Mouse (Mus musculus) MEL (cell line): Measurements from ENCODE around the gene Cdc34. TPM values are rescaled to one million over a fixed set of nuclear protein-coding genes. Genes with fewer than 3 reads are reported as not detected.

Experiments used
- DNase-seq: peaks from one replicate; pipeline ENCODE4 v3.0.0; 2011; ENCODE audit warnings: low read depth, low spot score
- H3K27ac ChIP-seq: 2 replicates; pipeline ENCODE4 v1.5.1; 2012; ENCODE audit warnings: low read depth, mild to moderate bottlenecking, control low read depth, low read length, moderate library complexity; ENCODE audit not compliant: control insufficient read depth
- H3K27me3 ChIP-seq, 2 experiments: fragments of 150-350 bp in 1 of 2; sonication (generic) in 1 of 2; 2 replicates each; pipeline ENCODE4 v1.6.1; 2012; ENCODE audit warnings: low read length in 2 of 2, mild to moderate bottlenecking in 2 of 2, improper control_type of control experiment in 1 of 2, moderate library complexity in 1 of 2; ENCODE audit not compliant: insufficient read depth in 2 of 2, control insufficient read depth in 1 of 2
- H3K36me3 ChIP-seq, 2 experiments: 2 replicates each; pipeline ENCODE4 v1.6.1; 2012 to 2014; ENCODE audit warnings: low read length in 2 of 2, improper control_type of control experiment in 1 of 2, inconsistent platforms in 1 of 2, mild to moderate bottlenecking in 1 of 2; ENCODE audit not compliant: insufficient read depth in 2 of 2, control insufficient read depth in 1 of 2
- H3K4me1 ChIP-seq, 2 experiments: fragments of 150-350 bp in 1 of 2; sonication (generic) in 1 of 2; 2 replicates each; pipeline ENCODE4 v1.6.1; 2012; ENCODE audit warnings: low read length in 2 of 2, improper control_type of control experiment in 1 of 2, mild to moderate bottlenecking in 1 of 2; ENCODE audit not compliant: insufficient read depth in 2 of 2, control insufficient read depth in 1 of 2
- H3K4me3 ChIP-seq, 2 experiments: fragments of 150-350 bp in 1 of 2; sonication (generic) in 1 of 2; 2 replicates each; pipeline ENCODE4 v1.5.1; 2012; ENCODE audit warnings: low read depth in 2 of 2, low read length in 2 of 2, mild to moderate bottlenecking in 2 of 2, moderate library complexity in 2 of 2, control low read depth in 1 of 2, improper control_type of control experiment in 1 of 2; ENCODE audit not compliant: control insufficient read depth in 1 of 2, insufficient read depth in 1 of 2
- H3K79me2 ChIP-seq: 2 replicates; pipeline ENCODE4 v1.6.1; 2012; ENCODE audit warnings: mild to moderate bottlenecking, low read length, moderate library complexity; ENCODE audit not compliant: control insufficient read depth, poor library complexity, insufficient read depth
- H3K9ac ChIP-seq: 2 replicates; pipeline ENCODE4 v1.6.1; 2012; ENCODE audit warnings: low read depth, mild to moderate bottlenecking, control low read depth, low read length, moderate library complexity; ENCODE audit not compliant: control insufficient read depth, poor library complexity, severe bottlenecking
- H3K9me3 ChIP-seq: fragments of 150-350 bp; sonication (generic); replicated peaks from 2 replicates; pipeline ENCODE4 v1.6.1; 2012; ENCODE audit warnings: mild to moderate bottlenecking, low read length, improper control_type of control experiment, moderate library complexity; ENCODE audit not compliant: insufficient read depth
- BHLHE40 ChIP-seq: IDR thresholded peaks from 2 replicates; pipeline ENCODE4 v1.6.1; 2012; ENCODE audit warnings: low read depth, mild to moderate bottlenecking, inconsistent platforms, low read length, improper control_type of control experiment, borderline replicate concordance
- ELF1 ChIP-seq: IDR thresholded peaks from 2 replicates; pipeline ENCODE4 v1.6.1; 2014; ENCODE audit warnings: low read depth, mild to moderate bottlenecking, inconsistent platforms, low read length, improper control_type of control experiment, moderate library complexity
- EP300 ChIP-seq, 2 experiments: IDR thresholded peaks; 2 replicates each; pipeline ENCODE4 v1.6.1; 2011; ENCODE audit warnings: improper control_type of control experiment in 2 of 2, low read length in 2 of 2, low read depth in 1 of 2, mild to moderate bottlenecking in 1 of 2
- ETS1 ChIP-seq: IDR thresholded peaks from 2 replicates; pipeline ENCODE4 v1.6.1; 2012; ENCODE audit warnings: low read depth, mild to moderate bottlenecking, inconsistent platforms, low read length, improper control_type of control experiment, moderate library complexity
- GABPA ChIP-seq: IDR thresholded peaks from 2 replicates; pipeline ENCODE4 v1.6.1; 2012; ENCODE audit warnings: low read depth, mild to moderate bottlenecking, inconsistent platforms, low read length, improper control_type of control experiment, moderate library complexity
- GATA1 ChIP-seq: IDR thresholded peaks from 2 replicates; pipeline ENCODE4 v1.6.1; 2011; ENCODE audit warnings: low read depth, low read length, improper control_type of control experiment
- HCFC1 ChIP-seq: IDR thresholded peaks from 2 replicates; pipeline ENCODE4 v1.6.1; 2012; ENCODE audit warnings: low read depth, mild to moderate bottlenecking, inconsistent platforms, low read length, improper control_type of control experiment, moderate library complexity
- KAT2A ChIP-seq: conservative IDR thresholded peaks from 2 replicates; pipeline ENCODE4 v1.6.1; 2012; ENCODE audit warnings: low read depth, low read length, improper control_type of control experiment, inconsistent platforms
- MAX ChIP-seq: IDR thresholded peaks from 2 replicates; pipeline ENCODE4 v1.6.1; 2011; ENCODE audit warnings: low read length, improper control_type of control experiment
- MAZ ChIP-seq: IDR thresholded peaks from 2 replicates; pipeline ENCODE4 v1.6.1; 2012; ENCODE audit warnings: low read depth, mild to moderate bottlenecking, inconsistent platforms, low read length, improper control_type of control experiment
- MEF2A ChIP-seq: IDR thresholded peaks from 2 replicates; pipeline ENCODE4 v1.6.1; 2014; ENCODE audit warnings: low read depth, mild to moderate bottlenecking, inconsistent platforms, low read length, improper control_type of control experiment; ENCODE audit not compliant: poor library complexity, insufficient replicate concordance, severe bottlenecking; ENCODE audit errors: extremely low read depth
- MYB ChIP-seq: IDR thresholded peaks from 2 replicates; pipeline ENCODE4 v1.6.1; 2011; ENCODE audit warnings: mild to moderate bottlenecking, low read depth, low read length, improper control_type of control experiment
- NRF1 ChIP-seq: IDR thresholded peaks from 2 replicates; pipeline ENCODE4 v1.6.1; 2014; ENCODE audit warnings: low read depth, mild to moderate bottlenecking, inconsistent platforms, low read length, improper control_type of control experiment, moderate library complexity; ENCODE audit not compliant: poor library complexity, insufficient read depth, severe bottlenecking
- POLR2A ChIP-seq, 2 experiments: IDR thresholded peaks; 2 replicates each; pipeline ENCODE4 v1.6.1; 2011 to 2012; ENCODE audit warnings: low read length in 2 of 2, mild to moderate bottlenecking in 2 of 2, control low read depth in 1 of 2, improper control_type of control experiment in 1 of 2, low read depth in 1 of 2, moderate library complexity in 1 of 2; ENCODE audit not compliant: control insufficient read depth in 1 of 2, insufficient read depth in 1 of 2, poor library complexity in 1 of 2
- POLR2AphosphoS2 ChIP-seq: IDR thresholded peaks from 2 replicates; pipeline ENCODE4 v1.6.1; 2011; ENCODE audit warnings: low read length, improper control_type of control experiment
- POLR2AphosphoS5 ChIP-seq: IDR thresholded peaks from 2 replicates; pipeline ENCODE4 v1.6.1; 2012; ENCODE audit warnings: low read depth, borderline replicate concordance, mild to moderate bottlenecking, inconsistent platforms, low read length, moderate library complexity, mixed read lengths
- RAD21 ChIP-seq: IDR thresholded peaks from 2 replicates; pipeline ENCODE4 v1.6.1; 2011; ENCODE audit warnings: mild to moderate bottlenecking, low read depth, low read length, improper control_type of control experiment
- SIN3A ChIP-seq: IDR thresholded peaks from 2 replicates; pipeline ENCODE4 v1.6.1; 2012; ENCODE audit warnings: low read length, improper control_type of control experiment, inconsistent platforms
- TAL1 ChIP-seq: IDR thresholded peaks from 2 replicates; pipeline ENCODE4 v1.6.1; 2012; ENCODE audit warnings: mild to moderate bottlenecking, inconsistent platforms, low read length, moderate library complexity, mixed read lengths
- TBP ChIP-seq: IDR thresholded peaks from 2 replicates; pipeline ENCODE4 v1.8.0; 2011; ENCODE audit warnings: low read depth, low read length, improper control_type of control experiment
- UBTF ChIP-seq: IDR thresholded peaks from 2 replicates; pipeline ENCODE4 v1.6.1; 2012; ENCODE audit warnings: low read depth, mild to moderate bottlenecking, inconsistent platforms, low read length, improper control_type of control experiment, moderate library complexity, borderline replicate concordance; ENCODE audit not compliant: insufficient read depth
- USF1 ChIP-seq: IDR thresholded peaks from 2 replicates; pipeline ENCODE4 v1.6.1; 2014; ENCODE audit warnings: low read depth, mild to moderate bottlenecking, inconsistent platforms, low read length, improper control_type of control experiment, moderate library complexity
- USF2 ChIP-seq, 2 experiments: IDR thresholded peaks; 2 replicates each; pipeline ENCODE4 v1.6.1; 2011 to 2012; ENCODE audit warnings: improper control_type of control experiment in 2 of 2, low read length in 2 of 2, borderline replicate concordance in 1 of 2, inconsistent platforms in 1 of 2, low read depth in 1 of 2, mild to moderate bottlenecking in 1 of 2; ENCODE audit not compliant: insufficient read depth in 1 of 2
- ZC3H11A ChIP-seq: IDR thresholded peaks from 2 replicates; pipeline ENCODE4 v1.6.1; 2012; ENCODE audit warnings: low read depth, mild to moderate bottlenecking, inconsistent platforms, low read length, improper control_type of control experiment
- ZKSCAN1 ChIP-seq: IDR thresholded peaks from 2 replicates; pipeline ENCODE4 v1.6.1; 2012; ENCODE audit warnings: low read depth, mild to moderate bottlenecking, inconsistent platforms, low read length, improper control_type of control experiment, moderate library complexity
- ZMIZ1 ChIP-seq: IDR thresholded peaks from 2 replicates; pipeline ENCODE4 v1.6.1; 2012; ENCODE audit warnings: low read depth, mild to moderate bottlenecking, inconsistent platforms, low read length, improper control_type of control experiment, moderate library complexity
- polyA plus RNA-seq, 2 experiments: library from polyadenylated mRNA; stranded (reverse) in 1 of 2; unstranded in 1 of 2; fragments of >175 nt in 1 of 2; fragments of >200 nt in 1 of 2; gene quantifications; 2 replicates each; pipeline versions ENCODE4 v1.2.1 to v1.2.4; 2012; ENCODE audit warnings: low replicate concordance in 2 of 2, low read depth in 1 of 2; ENCODE audit not compliant: insufficient read length in 2 of 2, insufficient read depth in 1 of 2, missing spikeins in 1 of 2
- total RNA-seq: library from RNA; depleted of rRNA; stranded (reverse); fragments of 300-350 nt; gene quantifications from 2 replicates; pipeline ENCODE4 v1.2.3, GENCODE M21; 2012

The Cdc34 gene
- total and polyA plus RNA-seq, 3 experiments = 318 to 422 (median 417) TPM

DNA sequence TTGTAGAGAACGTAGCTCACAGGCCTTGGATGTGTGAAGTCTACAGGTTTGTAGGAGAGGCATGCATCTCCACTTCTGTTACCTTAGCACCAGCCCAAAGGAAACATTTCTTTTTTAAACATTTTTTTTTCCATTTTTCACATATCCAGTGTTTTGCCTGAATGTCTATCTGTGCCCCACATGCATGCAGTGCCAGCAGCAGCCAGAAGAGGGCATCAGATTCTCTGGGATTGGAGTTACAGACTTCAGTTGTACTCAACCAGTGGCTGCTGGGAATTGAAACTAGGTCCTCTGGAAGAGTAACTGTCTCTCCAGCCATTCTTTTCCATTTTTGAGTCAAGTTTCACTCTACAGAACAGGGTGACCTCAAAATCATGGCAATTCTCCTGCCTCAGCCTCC is 50.5 kb downstream of the Cdc34 start (continued):
- no peak for TF ChIP-seq MYB
- no peak for TF ChIP-seq ZMIZ1
- TF ChIP-seq ELF1 = no peak
- TF ChIP-seq HCFC1 = no peak
- TF ChIP-seq MAX = no peak
- no peak for TF ChIP-seq BHLHE40
- TF ChIP-seq UBTF = no peak
- TF ChIP-seq SIN3A = no peak; the same call in 1 of the 2 replicates
- no peak for TF ChIP-seq ZKSCAN1
- no peak for TF ChIP-seq KAT2A
- no peak for TF ChIP-seq USF1

DNA sequence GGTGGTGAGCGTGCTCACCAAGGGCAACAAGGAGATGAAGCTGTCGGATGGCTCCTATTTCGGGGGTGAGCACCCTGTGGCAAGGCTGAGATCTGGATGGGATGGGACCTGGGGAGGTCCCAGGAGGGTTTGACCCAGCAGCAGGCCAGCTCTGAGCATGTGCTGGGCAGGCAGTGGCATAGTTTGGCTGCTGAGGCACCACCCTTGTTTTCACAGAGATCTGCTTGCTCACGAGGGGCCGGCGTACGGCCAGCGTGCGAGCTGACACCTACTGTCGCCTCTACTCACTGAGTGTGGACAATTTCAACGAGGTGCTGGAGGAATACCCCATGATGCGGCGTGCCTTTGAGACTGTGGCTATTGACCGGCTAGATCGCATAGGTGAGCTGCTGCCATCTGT is 51.9 kb downstream of the Cdc34 start:
- H3K4me1 ChIP-seq = no peaks in the 10 kb centered on the region
- H3K9me3 ChIP-seq = no peaks in the 10 kb centered on the region
- no peak for DNase-seq
- H3K79me2 ChIP-seq = no peaks in the 10 kb centered on the region
- no peak overlapping the region for H3K9ac ChIP-seq
- no peaks in the 10 kb centered on the region; a peak in 1 of 4 replicates for H3K36me3 ChIP-seq
- no peaks in the 10 kb centered on the region for H3K27me3 ChIP-seq
- no peak overlapping the region for H3K27ac ChIP-seq
- H3K4me3 ChIP-seq = no peak overlapping the region
- TF ChIP-seq UBTF (no peak), TBP (no peak)

DNA sequence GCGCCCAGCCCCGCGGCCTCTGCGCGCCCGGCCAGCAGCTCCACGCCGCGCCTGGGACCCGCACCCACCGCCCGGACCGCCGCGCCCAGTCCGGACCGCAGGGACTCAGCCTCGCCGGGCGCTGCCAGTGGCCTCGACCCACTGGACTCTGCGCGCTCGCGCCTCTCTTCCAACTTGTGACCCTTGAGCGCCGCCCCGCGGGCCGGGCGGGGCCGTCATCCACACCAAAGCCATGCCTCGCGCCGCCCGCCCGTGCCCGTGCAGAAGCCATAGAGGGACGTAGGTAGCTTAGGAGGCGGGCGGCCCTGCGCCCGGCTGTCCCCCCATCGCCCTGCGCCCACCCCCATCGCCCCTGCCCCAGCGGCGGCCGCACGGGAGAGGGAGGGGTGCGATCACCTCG is 53.4 kb downstream of the Cdc34 start:
- Histone ChIP-seq H3K27me3 (no peaks in the 10 kb centered on the region), H3K4me1 (no peaks in the 10 kb centered on the region), H3K4me3 (no peak overlapping the region), H3K9me3 (no peaks in the 10 kb centered on the region), H3K36me3 (no peaks in the 10 kb centered on the region; a peak in 1 of 4 replicates), H3K27ac (no peak overlapping the region), H3K9ac (no peak overlapping the region), H3K79me2 (no peaks in the 10 kb centered on the region)
- DNase-seq = no peak
- TF ChIP-seq TBP (no peak), GATA1 (no peak), MEF2A (no peak), BHLHE40 (no peak), POLR2A (IDR thresholded peaks at IDR 0.05; ENCODE audit: control insufficient read depth in 1 of 2, insufficient read depth in 1 of 2, low read depth in 1 of 2, low read length in 2 of 2, poor library complexity in 1 of 2) (no peak), ETS1 (no peak), RAD21 (no peak), ZC3H11A (no peak), MAZ (no peak), POLR2AphosphoS5 (no peak), UBTF (no peak), TAL1 (no peak), POLR2AphosphoS2 (no peak), EP300 (IDR thresholded peaks at IDR 0.05; ENCODE audit: low read depth in 1 of 2, low read length in 2 of 2) (no peak), HCFC1 (no peak), NRF1 (no peak), GABPA (no peak), KAT2A (no peak), ZMIZ1 (no peak), USF2 (IDR thresholded peaks at IDR 0.05; ENCODE audit: borderline replicate concordance in 1 of 2, insufficient read depth in 1 of 2, low read depth in 1 of 2, low read length in 2 of 2) (no peak)
